Mouse (Mus musculus) liver, embryonic 12.5 days (tissue): ENCODE data around the gene Ccdc85c. TPM values are rescaled to one million over a fixed set of nuclear protein-coding genes. Genes with fewer than 3 reads are reported as not detected.

Source experiments
- ATAC-seq: fragments of 200-750 bp; cut with Nextera tagmentation; 2 replicates; pipeline ENCODE4 v1.8.0; 2017; ENCODE audit warnings: moderate number of reproducible peaks, mild to moderate bottlenecking, moderate library complexity
- H3K27ac ChIP-seq: fragments of 300-500 bp; sonication (generic); 2 replicates; pipeline ENCODE4 v1.5.1; 2016; ENCODE audit warnings: mild to moderate bottlenecking
- H3K27me3 ChIP-seq: fragments of 300-500 bp; sonication (generic); replicated peaks from 2 replicates; pipeline ENCODE4 v1.6.1; 2016; ENCODE audit warnings: mild to moderate bottlenecking, moderate library complexity
- H3K36me3 ChIP-seq: fragments of 300-500 bp; sonication (generic); 2 replicates; pipeline ENCODE4 v1.6.1; 2016; ENCODE audit warnings: mild to moderate bottlenecking, moderate library complexity
- H3K4me1 ChIP-seq: fragments of 300-500 bp; sonication (generic); 2 replicates; pipeline ENCODE4 v1.6.1; 2016
- H3K4me2 ChIP-seq: fragments of 300-500 bp; sonication (generic); 2 replicates; pipeline ENCODE4 v1.6.1; 2016; ENCODE audit warnings: mild to moderate bottlenecking, moderate library complexity
- H3K4me3 ChIP-seq: fragments of 300-500 bp; sonication (generic); 2 replicates; pipeline ENCODE4 v1.5.1; 2016; ENCODE audit warnings: mild to moderate bottlenecking, moderate library complexity
- H3K9ac ChIP-seq: fragments of 300-500 bp; sonication (generic); 2 replicates; pipeline ENCODE4 v1.6.1; 2016; ENCODE audit warnings: mild to moderate bottlenecking, moderate library complexity
- H3K9me3 ChIP-seq: fragments of 300-500 bp; sonication (generic); replicated peaks from 2 replicates; pipeline ENCODE4 v1.6.1; 2016; ENCODE audit warnings: mild to moderate bottlenecking, moderate library complexity
- WGBS: fragments of 180-500 bp; shearing (Covaris S2); methylation state at CpG from one replicate; pipeline ENCODE4 v1.1.7; 2016; ENCODE audit not compliant: insufficient replicate concordance; 5-methylcytosine and 5-hydroxymethylcytosine counted together
- polyA plus RNA-seq: library from polyadenylated mRNA; unstranded; fragments of >200 nt; fragmentation: Nextera tagmentation; extraction: Ambion mirVana; gene quantifications from 2 replicates; pipeline ENCODE4 v1.2.1, GENCODE M21; 2016

The Ccdc85c gene
- polyA plus RNA-seq, 1 experiment from 2014 or later: 3.4 TPM

- WGBS: 4% methylated on average over 8 of the region's 8 CpGs
Observed at GRCm38 (mm10) chr12:108244778-108245177, 30.4 kb downstream of the Ccdc85c start.

GRCm38 (mm10) chr12:108242243-108242745, 32.9 kb downstream of the Ccdc85c start:
- no peak overlapping the region for H3K4me2 ChIP-seq
- WGBS: 81% methylated on average over 20 of the region's 20 CpGs
- no peak for ATAC-seq
- no peak overlapping the region for H3K27ac ChIP-seq
- H3K9me3 ChIP-seq: no peaks in the 10 kb centered on the region
- H3K4me3 ChIP-seq: no peak overlapping the region
- H3K27me3 ChIP-seq: no peaks in the 10 kb centered on the region; the same call in 1 of the 2 replicates
- H3K4me1 ChIP-seq: peaks cover 78% of the 10 kb centered on the region
- H3K9ac ChIP-seq: no peak overlapping the region
- no peaks in the 10 kb centered on the region for H3K36me3 ChIP-seq

More at GRCm38 (mm10) chr12:108244778-108245177, 30.4 kb downstream of the Ccdc85c start:
- Histone ChIP-seq H3K36me3 (no peaks in the 10 kb centered on the region), H3K4me3 (no peak overlapping the region), H3K27me3 (no peaks in the 10 kb centered on the region; the same call in 1 of the 2 replicates), H3K4me2 (peak overlapping the region; percentile 42), H3K9ac (peak overlapping the region; percentile 28; the same call in 1 of the 2 replicates), H3K9me3 (no peaks in the 10 kb centered on the region), H3K27ac (peak overlapping the region; percentile 49; the same call in 1 of the 2 replicates), H3K4me1 (peaks cover 78% of the 10 kb centered on the region)
- peak; percentile 31 for ATAC-seq

GRCm38 (mm10) chr12:108241626-108242025, 33.6 kb downstream of the Ccdc85c start:
- H3K4me1 ChIP-seq: peaks cover 78% of the 10 kb centered on the region
- 48% methylated on average over 6 of the region's 6 CpGs for WGBS
- no peak overlapping the region for H3K4me3 ChIP-seq
- ATAC-seq: no peak
- H3K27me3 ChIP-seq: no peaks in the 10 kb centered on the region; the same call in 1 of the 2 replicates
- no peaks in the 10 kb centered on the region for H3K9me3 ChIP-seq
- no peak overlapping the region for H3K27ac ChIP-seq
- H3K9ac ChIP-seq: no peak overlapping the region
- no peak overlapping the region; the same call in 1 of the 2 replicates for H3K4me2 ChIP-seq
- H3K36me3 ChIP-seq: no peaks in the 10 kb centered on the region

- WGBS: 37% methylated on average over 21 of the region's 21 CpGs
- ATAC-seq: peak; percentile 13
- Histone ChIP-seq H3K9ac (no peak overlapping the region), H3K27me3 (no peaks in the 10 kb centered on the region), H3K27ac (no peak overlapping the region), H3K4me2 (no peak overlapping the region; the same call in 1 of the 2 replicates), H3K4me3 (no peak overlapping the region), H3K9me3 (no peaks in the 10 kb centered on the region), H3K36me3 (no peaks in the 10 kb centered on the region), H3K4me1 (peaks cover 79% of the 10 kb centered on the region)
Observed at GRCm38 (mm10) chr12:108240953-108241588, 34.2 kb downstream of the Ccdc85c start.

GRCm38 (mm10) chr12:108240401-108240890, 34.8 kb downstream of the Ccdc85c start:
- WGBS: 75% methylated on average over 13 of the region's 13 CpGs
- no peaks in the 10 kb centered on the region for H3K9me3 ChIP-seq
- no peak for ATAC-seq
- no peak overlapping the region for H3K4me3 ChIP-seq
- no peak overlapping the region for H3K27ac ChIP-seq
- no peak overlapping the region for H3K9ac ChIP-seq
- H3K4me1 ChIP-seq: peaks cover 79% of the 10 kb centered on the region
- no peak overlapping the region for H3K4me2 ChIP-seq
- H3K36me3 ChIP-seq: no peaks in the 10 kb centered on the region
- no peaks in the 10 kb centered on the region for H3K27me3 ChIP-seq

- 68% methylated on average over 5 of the region's 5 CpGs for WGBS
- H3K4me3 ChIP-seq: no peak overlapping the region
- no peaks in the 10 kb centered on the region for H3K9me3 ChIP-seq
- no peak overlapping the region for H3K4me2 ChIP-seq
- no peak for ATAC-seq
- peaks cover 76% of the 10 kb centered on the region for H3K4me1 ChIP-seq
- no peak overlapping the region for H3K27ac ChIP-seq
- no peaks in the 10 kb centered on the region for H3K36me3 ChIP-seq
- no peaks in the 10 kb centered on the region for H3K27me3 ChIP-seq
- H3K9ac ChIP-seq: no peak overlapping the region
Observed at GRCm38 (mm10) chr12:108239441-108239840, 35.8 kb downstream of the Ccdc85c start.

- H3K9me3 ChIP-seq: no peaks in the 10 kb centered on the region
- no peak overlapping the region for H3K9ac ChIP-seq
- ATAC-seq: no peak
- no peak overlapping the region for H3K4me2 ChIP-seq
- H3K27ac ChIP-seq: no peak overlapping the region
- no peaks in the 10 kb centered on the region for H3K27me3 ChIP-seq
- no peaks in the 10 kb centered on the region for H3K36me3 ChIP-seq
- H3K4me1 ChIP-seq: peaks cover 78% of the 10 kb centered on the region
- H3K4me3 ChIP-seq: no peak overlapping the region
- WGBS: 65% methylated on average over 17 of the region's 17 CpGs
Observed at GRCm38 (mm10) chr12:108238395-108239035, 36.7 kb downstream of the Ccdc85c start.

GRCm38 (mm10) chr12:108237300-108238006, 37.8 kb downstream of the Ccdc85c start:
- no peak overlapping the region for H3K9ac ChIP-seq
- H3K9me3 ChIP-seq: no peaks in the 10 kb centered on the region
- H3K4me1 ChIP-seq: peaks cover 78% of the 10 kb centered on the region
- WGBS: 57% methylated on average over 6 of the region's 6 CpGs
- no peak overlapping the region for H3K4me2 ChIP-seq
- no peak for ATAC-seq
- no peaks in the 10 kb centered on the region for H3K36me3 ChIP-seq
- H3K4me3 ChIP-seq: no peak overlapping the region
- no peaks in the 10 kb centered on the region for H3K27me3 ChIP-seq
- no peak overlapping the region for H3K27ac ChIP-seq

- Histone ChIP-seq H3K27me3 (no peaks in the 10 kb centered on the region), H3K4me2 (no peak overlapping the region), H3K9me3 (no peaks in the 10 kb centered on the region), H3K9ac (no peak overlapping the region), H3K4me3 (no peak overlapping the region), H3K27ac (no peak overlapping the region), H3K4me1 (peaks cover 75% of the 10 kb centered on the region), H3K36me3 (no peaks in the 10 kb centered on the region)
- whole genome bisulfite sequencing: 73% methylated on average over 18 of the region's 18 CpGs
- ATAC-seq: no peak
Observed at GRCm38 (mm10) chr12:108235976-108236555, 39.2 kb downstream of the Ccdc85c start.

GRCm38 (mm10) chr12:108234832-108235602, 40.2 kb downstream of the Ccdc85c start:
- Histone ChIP-seq H3K4me3 (no peak overlapping the region), H3K4me1 (peaks cover 69% of the 10 kb centered on the region), H3K4me2 (no peak overlapping the region), H3K27ac (no peak overlapping the region), H3K27me3 (no peaks in the 10 kb centered on the region), H3K9ac (no peak overlapping the region), H3K36me3 (no peaks in the 10 kb centered on the region), H3K9me3 (no peaks in the 10 kb centered on the region)
- 71% methylated on average over 14 of the region's 14 CpGs for WGBS
- no peak for ATAC-seq

- Histone ChIP-seq H3K4me1 (peaks cover 75% of the 10 kb centered on the region), H3K4me3 (no peak overlapping the region), H3K9ac (no peak overlapping the region), H3K27ac (no peak overlapping the region), H3K27me3 (no peaks in the 10 kb centered on the region), H3K9me3 (no peaks in the 10 kb centered on the region), H3K36me3 (no peaks in the 10 kb centered on the region), H3K4me2 (no peak overlapping the region)
- no peak for ATAC-seq
- WGBS: 69% methylated on average over 6 of the region's 6 CpGs
Observed at GRCm38 (mm10) chr12:108233736-108234135, 41.5 kb downstream of the Ccdc85c start.
